In the genomic region with DNA sequence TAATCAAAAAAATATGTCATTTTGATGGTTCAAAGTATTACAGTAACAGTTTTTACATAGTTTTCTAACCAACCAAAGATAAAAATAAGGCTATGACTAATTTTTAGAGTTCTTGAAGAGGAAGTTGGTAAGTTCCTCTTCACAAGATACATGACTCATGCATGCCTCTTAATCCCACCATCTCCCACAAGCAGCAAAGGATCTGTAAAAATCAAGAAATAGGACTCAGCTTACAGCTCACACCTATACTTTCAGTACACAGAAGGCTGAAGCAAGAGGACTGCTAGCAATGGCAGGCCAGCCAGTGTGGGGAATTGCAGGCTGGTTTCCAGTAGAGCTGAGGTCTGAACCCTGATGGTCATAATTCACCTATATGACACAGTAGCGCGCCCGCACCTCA, we compare ENCODE assay signal across 16 mouse cellular contexts. TPM values are rescaled to one million over a fixed set of nuclear protein-coding genes. Genes with fewer than 3 reads are reported as not detected.
DNase-seq lines count a peak whose midpoint lies in the region; ATAC-seq and TF ChIP-seq lines count a peak whose summit lies in the region.
"Had no signal": no experiment of that assay in that cellular context is flagged by ENCODE, and none has a peak within 500 bp of the region (broad histone marks: within the 10 kb centered on the region; RNA-seq: fewer than 3 reads in every experiment).

No protein-coding gene starts in this region.

- H3K27me3 ChIP-seq in lung, postnatal 0 days (replicated peaks; ENCODE audit: insufficient read depth, low read length): no peaks in the 10 kb centered on the region
- no peaks in the 10 kb centered on the region for H3K27me3 ChIP-seq in G1E (ENCODE audit: insufficient read depth, low read length)
- H3K27me3 ChIP-seq in myocyte (ENCODE audit: control insufficient read depth, insufficient read depth, insufficient read length): no peaks in the 10 kb centered on the region
- no peaks in the 10 kb centered on the region for H3K27me3 ChIP-seq in intestine, postnatal 0 days (replicated peaks; ENCODE audit: control insufficient read depth, insufficient read depth, low read length)
- H3K27me3 ChIP-seq: kidney, embryonic 15.5 days had no signal

- DNase-seq in lung, postnatal 0 days (ENCODE audit: low spot score): peak; percentile 67
- DNase-seq in lung, postnatal 25 days (ENCODE audit: low spot score): no peak
- no peak for DNase-seq in G1E (ENCODE audit: low spot score)
- DNase-seq in induced T-regulatory cell, adult 2 months (ENCODE audit: low read depth): peak; percentile 68
- DNase-seq in kidney, adult 18-20 months: no peak
- DNase-seq in embryo, embryonic 11 days: no peak
- DNase-seq: adrenal gland, postnatal 25 days; cerebellum, postnatal 25 days; heart, adult 18-20 months had no signal

- H3K79me2 ChIP-seq in myocyte (ENCODE audit: control insufficient read depth, insufficient read depth): peaks cover 49% of the 10 kb centered on the region

- TF ChIP-seq POLR2A in myocyte (IDR thresholded peaks at IDR 0.05; ENCODE audit: insufficient read length, low read depth): no peak

- H3K4me1 ChIP-seq in lung, postnatal 0 days (ENCODE audit: insufficient read depth, low read depth, low read length): no peaks in the 10 kb centered on the region
- peaks cover 32% of the 10 kb centered on the region for H3K4me1 ChIP-seq in G1E (ENCODE audit: insufficient read depth, low read depth, low read length)
- no peaks in the 10 kb centered on the region for H3K4me1 ChIP-seq in intestine, postnatal 0 days (replicated peaks; ENCODE audit: control insufficient read depth, insufficient read depth, low read length)
- H3K4me1 ChIP-seq: hindbrain, embryonic 10.5 days; kidney, embryonic 15.5 days had no signal

- WGBS in lung, postnatal 0 days: 92% methylated on average over 3 of the region's 3 CpGs
- 89% methylated on average over 3 of the region's 3 CpGs for WGBS in intestine, postnatal 0 days

- no peak overlapping the region for H3K27ac ChIP-seq in lung, postnatal 0 days (ENCODE audit: low read length)
- H3K27ac ChIP-seq in intestine, postnatal 0 days (ENCODE audit: low read depth, low read length): no peak overlapping the region
- H3K27ac ChIP-seq: hindbrain, embryonic 10.5 days; kidney, embryonic 15.5 days; stomach, postnatal 0 days had no signal

- no peak overlapping the region for H3K4me2 ChIP-seq in lung, postnatal 0 days (replicated peaks; ENCODE audit: low read depth, low read length)
- peak overlapping the region; percentile 68 for H3K4me2 ChIP-seq in myocyte (ENCODE audit: low read depth)
- H3K4me2 ChIP-seq in intestine, postnatal 0 days (replicated peaks; ENCODE audit: low read depth): no peak overlapping the region
- H3K4me2 ChIP-seq: kidney, embryonic 15.5 days; lung, embryonic 14.5 days had no signal

- no peak for TF ChIP-seq EP300 in lung, postnatal 0 days (IDR thresholded peaks at IDR 0.05)

- H3ac ChIP-seq in myocyte (ENCODE audit: control insufficient read depth, insufficient read length): no peak overlapping the region

- H3K9ac ChIP-seq in lung, postnatal 0 days (replicated peaks; ENCODE audit: low read depth): no peak overlapping the region
- H3K9ac ChIP-seq in intestine, postnatal 0 days (ENCODE audit: low read depth, low read length): no peak overlapping the region
- H3K9ac ChIP-seq: kidney, embryonic 15.5 days; lung, embryonic 14.5 days had no signal

- H3K36me3 ChIP-seq in lung, postnatal 0 days (ENCODE audit: insufficient read depth, low read length): 0 out of 2 replicates have a peak, but pooled peaks cover 7% of the 10 kb centered on the region
- peaks cover 51% of the 10 kb centered on the region for H3K36me3 ChIP-seq in G1E (replicated peaks)
- peaks cover 34% of the 10 kb centered on the region for H3K36me3 ChIP-seq in myocyte (ENCODE audit: control insufficient read depth, insufficient read depth)
- H3K36me3 ChIP-seq in intestine, postnatal 0 days (ENCODE audit: control insufficient read depth, insufficient read depth): peaks cover 21% of the 10 kb centered on the region; the same call in 1 of the 2 replicates

- TF ChIP-seq CTCF in lung, postnatal 0 days (IDR thresholded peaks at IDR 0.05): no peak
- TF ChIP-seq CTCF in G1E (IDR thresholded peaks at IDR 0.05; ENCODE audit: low read depth, low read length): no peak
- no peak for TF ChIP-seq CTCF in intestine, postnatal 0 days (IDR thresholded peaks at IDR 0.05; ENCODE audit: low read depth)

- no peak for ATAC-seq in lung, postnatal 0 days
- ATAC-seq in G1E (ENCODE audit: extremely low read depth, insufficient number of reproducible peaks, low FRiP score, poor library complexity, severe bottlenecking): peak; percentile 80
- ATAC-seq in intestine, postnatal 0 days: no peak

- H3K4me3 ChIP-seq in lung, postnatal 0 days (ENCODE audit: low read depth, low read length): no peak overlapping the region
- H3K4me3 ChIP-seq in G1E (ENCODE audit: low read depth, low read length): no peak overlapping the region
- no peak overlapping the region for H3K4me3 ChIP-seq in myocyte
- no peak overlapping the region for H3K4me3 ChIP-seq in intestine, postnatal 0 days (ENCODE audit: low read depth, low read length)
- H3K4me3 ChIP-seq: erythroblast, embryonic 14.5 days; hindbrain, embryonic 10.5 days; kidney, embryonic 15.5 days had no signal

- H3K9me3 ChIP-seq in lung, postnatal 0 days (ENCODE audit: low read length): no peaks in the 10 kb centered on the region
- no peaks in the 10 kb centered on the region for H3K9me3 ChIP-seq in G1E (replicated peaks)
- no peaks in the 10 kb centered on the region for H3K9me3 ChIP-seq in intestine, postnatal 0 days (ENCODE audit: control insufficient read depth)
- H3K9me3 ChIP-seq: hindbrain, embryonic 10.5 days; kidney, embryonic 15.5 days had no signal

TF ChIP-seq in myocyte, 11 proteins besides CTCF, POLR2A, EP300 and RAD21:
- TF ChIP-seq E2F4 (IDR thresholded peaks at IDR 0.05; ENCODE audit: insufficient read depth): no peak
- no peak for TF ChIP-seq TCF12 (IDR thresholded peaks at IDR 0.05; ENCODE audit: insufficient read depth, poor library complexity, severe bottlenecking)
- no peak for TF ChIP-seq USF1 (IDR thresholded peaks at IDR 0.05; ENCODE audit: low read depth)
- TF ChIP-seq TCF3 (IDR thresholded peaks at IDR 0.05; ENCODE audit: insufficient read length, low read depth): no peak

RNA-seq across cellular contexts. Expression of a gene that starts 14.0 kb away (rescaled TPM):
- 10.8 and 11.0 TPM in 2 replicates for polyA plus RNA-seq in lung, postnatal 0 days (2015; fragmentation: Nextera tagmentation; extraction: Ambion mirVana)
- total RNA-seq in G1E (2014; fragmentation: Nextera tagmentation): 44.0 and 44.6 TPM in 2 replicates
- total RNA-seq in G1E (2017): 22.5 and 22.7 TPM in 2 replicates
- polyA plus RNA-seq in G1E (2012): 1.7 and 2.1 TPM in 2 replicates
- 40.2 TPM for polyA plus RNA-seq in myocyte (2012; fragmentation: generic; extraction: Trizol)
- 5.4 and 6.2 TPM in 2 replicates for polyA plus RNA-seq in intestine, postnatal 0 days (2015; fragmentation: Nextera tagmentation; extraction: Ambion mirVana)

RNA-seq across cellular contexts. Expression of a gene that starts 31.3 kb away (rescaled TPM):
- polyA plus RNA-seq in lung, postnatal 0 days (2015; fragmentation: Nextera tagmentation; extraction: Ambion mirVana): 0.46 and 0.79 TPM in 2 replicates
- total RNA-seq in G1E (2014; fragmentation: Nextera tagmentation): 1.1 and 1.3 TPM in 2 replicates
- 0.41 and 0.76 TPM in 2 replicates for total RNA-seq in G1E (2017)
- 0.90 and 0.91 TPM in 2 replicates for polyA plus RNA-seq in G1E (2012)
- 0.06 TPM for polyA plus RNA-seq in myocyte (2012; fragmentation: generic; extraction: Trizol)
- 9.5 and 9.7 TPM in 2 replicates for polyA plus RNA-seq in intestine, postnatal 0 days (2015; fragmentation: Nextera tagmentation; extraction: Ambion mirVana)
- polyA plus RNA-seq: hindbrain, embryonic 10.5 days; lung, embryonic 14.5 days had no signal

RNA-seq across cellular contexts. Expression of a gene that starts 31.7 kb away (rescaled TPM):
- polyA plus RNA-seq in lung, postnatal 0 days (2015; fragmentation: Nextera tagmentation; extraction: Ambion mirVana): 22.5 and 23.2 TPM in 2 replicates
- total RNA-seq in G1E (2014; fragmentation: Nextera tagmentation): 13.2 and 13.9 TPM in 2 replicates
- 10.0 TPM in 2 replicates for total RNA-seq in G1E (2017)
- 14.0 and 14.4 TPM in 2 replicates for polyA plus RNA-seq in G1E (2012)
- polyA plus RNA-seq in myocyte (2012; fragmentation: generic; extraction: Trizol): 26.8 TPM
- 65.1 and 79.2 TPM in 2 replicates for polyA plus RNA-seq in intestine, postnatal 0 days (2015; fragmentation: Nextera tagmentation; extraction: Ambion mirVana)

RNA-seq across cellular contexts. Expression of a gene that starts 59.1 kb away (rescaled TPM):
- 0.26 TPM in 1 of 2 replicates, not detected in the other for polyA plus RNA-seq in lung, postnatal 0 days (2015; fragmentation: Nextera tagmentation; extraction: Ambion mirVana)
- total RNA-seq in G1E (2014; fragmentation: Nextera tagmentation) (not detected in 2 replicates), G1E (2017) (not detected in 2 replicates)
- polyA plus RNA-seq in G1E (2012) (not detected in 2 replicates), myocyte (2012; fragmentation: generic; extraction: Trizol) (1.6 TPM)
- 0.12 and 0.20 TPM in 2 replicates for polyA plus RNA-seq in intestine, postnatal 0 days (2015; fragmentation: Nextera tagmentation; extraction: Ambion mirVana)
- total RNA-seq: adrenal gland, postnatal 25 days; heart, adult 18-20 months had no signal
- polyA plus RNA-seq: erythroblast, embryonic 14.5 days; hindbrain, embryonic 10.5 days; kidney, embryonic 15.5 days; lung, embryonic 14.5 days had no signal

Comparison
In these comparisons a context has a peak if more than half of its experiments do, and no peak if none do; other contexts are left out.
1. DNase-seq: peak in lung, postnatal 0 days (single experiment) and induced T-regulatory cell, adult 2 months (single experiment); none in lung, postnatal 25 days (single experiment), G1E (single experiment), kidney, adult 18-20 months (single experiment) and embryo, embryonic 11 days (single experiment).